Mouse (Mus musculus): ENCODE measurements around the gene Nav3.
"Not testable (repeated sequence)": the region's sequence is repeated elsewhere in the genome, so short reads cannot be mapped to it uniquely, and the experiment has no call there.

The Nav3 gene

DNA sequence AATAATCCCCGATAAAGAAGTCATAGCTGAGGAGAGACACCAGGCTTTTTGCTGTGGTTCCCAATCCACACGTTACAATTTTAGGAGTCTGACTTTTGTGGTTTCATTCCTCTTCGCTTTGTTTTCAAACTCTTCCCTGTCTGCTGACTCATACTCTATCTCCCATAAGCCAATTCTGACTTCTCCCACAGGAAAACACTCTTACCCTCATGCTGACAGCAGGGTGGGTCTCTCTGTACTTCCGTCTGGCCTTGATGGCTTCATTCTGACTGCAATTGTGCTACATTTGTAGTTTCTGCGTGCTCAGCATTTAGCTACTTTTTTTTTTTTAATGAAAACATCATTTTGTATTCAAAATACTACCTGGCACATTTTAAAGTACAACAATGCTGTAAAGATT is 379.4 kb downstream of the Nav3 start:
- DNase-seq (ENCODE audit: low spot score in 2 of 2) = no peak

DNA sequence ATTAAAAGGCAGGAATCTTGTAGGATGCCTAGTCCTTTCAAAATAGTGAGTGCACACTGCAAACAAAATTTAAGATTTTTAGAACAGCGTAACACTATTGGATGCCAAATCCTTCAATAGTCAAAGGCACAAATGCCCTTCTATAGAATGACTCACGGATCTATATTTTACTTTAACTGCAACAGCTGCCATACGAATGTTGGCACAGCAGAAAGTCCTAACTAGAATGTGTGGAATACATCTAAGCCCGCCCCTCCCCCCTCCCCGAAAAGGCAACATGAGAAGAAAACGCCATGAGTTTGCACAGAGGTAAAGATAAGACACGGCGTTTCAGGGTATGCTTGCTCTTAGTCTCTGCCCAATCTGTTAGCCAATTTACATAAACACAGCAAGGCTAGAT is 383.6 kb downstream of the Nav3 start:
- DNase-seq (ENCODE audit: low spot score in 2 of 2) = no peak

DNA sequence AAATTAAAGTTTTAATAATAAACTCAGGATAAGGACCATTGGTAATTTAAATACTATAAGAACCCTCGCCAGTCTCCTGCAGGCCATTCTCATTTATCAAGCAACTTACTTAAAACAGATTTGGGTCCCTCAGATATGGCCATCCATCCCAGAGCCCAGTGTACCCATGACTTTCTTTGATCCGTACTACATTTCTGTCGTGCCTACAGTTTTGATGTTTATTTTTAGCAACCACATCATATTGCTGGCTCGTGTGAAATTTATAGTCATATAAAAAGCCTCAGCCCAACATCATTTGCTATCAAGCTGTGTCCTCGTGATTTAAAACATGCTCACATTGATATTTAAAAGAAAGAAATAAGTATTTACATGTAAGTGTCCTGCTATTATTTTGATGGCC is 394.8 kb downstream of the Nav3 start:
- no peak for DNase-seq (ENCODE audit: low spot score in 2 of 2)

DNA sequence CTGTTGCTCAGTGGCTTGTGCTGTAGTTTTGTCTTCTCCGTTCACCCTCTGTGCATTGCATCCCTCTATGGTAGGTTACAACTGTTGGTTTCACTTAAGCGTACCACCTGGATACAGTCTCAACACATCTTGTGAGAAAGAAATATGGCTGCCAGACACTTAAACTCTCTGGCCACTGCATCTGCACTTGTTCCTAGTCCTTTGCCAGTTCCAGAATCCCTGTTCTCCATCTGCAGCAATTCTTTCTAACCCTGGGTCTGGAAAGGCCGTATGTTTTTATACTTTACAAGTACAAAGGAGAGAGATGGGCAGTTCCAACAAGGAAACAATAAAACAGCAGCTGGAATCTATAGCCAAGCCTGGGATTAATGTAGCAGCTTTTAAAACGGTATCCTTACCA is 418.5 kb downstream of the Nav3 start:
- no peak for DNase-seq (ENCODE audit: low spot score in 2 of 2)

DNA sequence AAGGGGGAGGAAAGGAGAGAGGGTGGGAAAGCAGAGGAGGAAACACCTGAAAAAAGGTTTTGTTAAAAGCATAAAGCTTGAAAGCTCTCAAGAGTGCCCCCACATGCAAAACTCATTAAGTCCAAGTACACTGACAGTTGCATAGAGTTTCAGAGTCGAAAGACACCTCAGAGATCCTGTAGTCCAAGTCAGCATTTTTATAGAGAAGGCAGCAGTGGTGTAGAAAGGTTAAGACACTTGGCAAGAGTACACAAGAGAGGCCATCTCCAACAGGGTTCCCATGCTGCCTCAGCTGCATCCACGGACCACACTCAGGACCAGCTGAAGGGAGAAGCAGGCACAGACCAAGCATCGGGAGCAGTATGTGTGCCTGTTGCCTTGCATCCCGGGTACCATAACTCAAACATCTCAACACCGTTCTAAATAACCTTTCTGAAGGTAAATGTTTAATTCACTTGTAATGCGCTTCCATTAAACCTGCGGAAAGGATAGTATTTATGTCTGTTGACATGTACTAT is 421.4 kb downstream of the Nav3 start:
- DNase-seq (ENCODE audit: low spot score in 2 of 2) = no peak

DNA sequence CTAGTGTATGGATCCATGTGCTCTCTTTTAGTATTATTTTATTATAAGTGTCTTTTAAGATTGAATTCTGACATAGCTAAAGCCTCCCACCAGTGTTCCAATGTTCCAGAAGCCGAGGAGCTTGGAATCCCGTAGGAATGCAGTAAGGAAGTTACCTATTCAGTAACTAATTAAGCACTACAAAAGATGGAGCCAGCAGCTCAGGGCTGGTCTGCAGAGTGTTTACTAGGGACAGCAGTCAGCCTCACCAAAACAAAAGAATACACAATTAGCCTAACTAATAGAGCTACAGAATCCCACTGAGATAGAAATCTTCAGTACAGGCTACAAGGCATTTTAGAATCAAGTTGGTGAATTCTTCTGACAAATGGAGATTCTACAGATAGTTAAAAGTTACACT is 431.1 kb downstream of the Nav3 start:
- DNase-seq (ENCODE audit: low spot score in 2 of 2) = not testable (repeated sequence)

DNA sequence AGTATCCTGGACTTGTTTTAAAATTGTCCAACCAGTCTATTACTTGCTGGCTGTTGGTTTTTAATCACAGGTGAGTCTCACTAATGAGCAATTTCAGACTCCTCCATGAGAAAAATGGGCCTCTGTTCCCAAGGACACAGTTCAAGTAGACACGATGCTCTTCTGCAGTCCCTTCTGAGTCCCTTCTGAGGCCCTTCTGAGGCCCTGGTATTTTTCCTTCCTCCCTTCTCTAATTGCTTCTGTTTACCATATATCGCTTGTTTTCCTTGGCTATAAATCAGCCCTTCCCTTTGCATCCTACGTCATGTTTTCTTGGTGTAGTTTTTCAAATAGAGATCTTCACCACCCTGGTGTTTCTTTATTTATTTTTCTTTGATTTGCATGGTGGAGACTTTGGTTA is 433.9 kb downstream of the Nav3 start:
- DNase-seq (ENCODE audit: low spot score in 2 of 2) = no peak

DNA sequence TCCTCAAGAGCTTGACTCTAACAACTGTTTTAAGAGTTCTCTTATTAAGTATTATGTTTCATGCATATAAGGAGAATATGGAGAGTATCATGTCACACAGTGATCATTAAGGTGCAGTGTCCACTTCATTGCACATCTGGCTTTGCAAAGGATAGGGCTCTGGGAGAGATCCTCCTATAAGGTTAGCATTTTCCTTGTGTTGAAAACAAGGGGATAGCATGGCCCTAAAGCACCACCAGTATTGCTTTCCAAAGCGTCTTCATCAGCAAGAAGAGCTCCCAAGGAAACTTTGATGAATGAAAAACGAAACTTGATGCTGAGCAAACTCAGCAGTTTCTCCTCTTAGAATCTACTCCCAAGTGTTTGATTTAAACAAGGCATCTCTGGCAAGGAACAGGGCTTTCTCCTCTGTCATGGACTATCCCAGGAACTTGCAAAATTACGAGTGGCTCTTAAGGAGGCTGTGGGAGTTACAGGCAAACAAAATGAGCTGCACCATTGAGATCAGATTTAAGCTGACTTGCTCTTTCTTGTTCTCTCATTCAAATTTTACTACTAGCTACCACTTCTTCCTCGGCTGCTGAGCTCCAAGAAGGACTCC is 436.6 kb downstream of the Nav3 start:
- no peak for DNase-seq (ENCODE audit: low spot score in 2 of 2)

DNA sequence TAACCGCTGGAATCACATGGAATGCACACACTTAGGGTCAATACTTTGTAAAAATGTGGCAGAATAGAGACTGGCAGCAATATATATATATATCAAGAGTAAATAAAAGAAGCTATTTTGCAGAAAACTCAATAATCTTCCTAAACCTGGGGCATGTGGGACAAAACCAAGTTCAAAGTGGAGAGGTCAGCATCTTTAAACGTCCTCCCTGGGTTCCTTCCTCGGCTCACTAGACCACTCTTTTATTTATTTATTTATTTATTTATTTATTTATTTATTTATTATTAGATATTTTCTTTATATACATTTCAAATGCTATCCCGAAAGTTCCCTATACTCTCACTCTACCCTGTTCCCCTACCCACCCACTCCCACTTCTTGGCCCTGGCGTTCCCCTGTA is 454.7 kb downstream of the Nav3 start:
- not testable (repeated sequence) for DNase-seq (ENCODE audit: low spot score in 2 of 2)

DNA sequence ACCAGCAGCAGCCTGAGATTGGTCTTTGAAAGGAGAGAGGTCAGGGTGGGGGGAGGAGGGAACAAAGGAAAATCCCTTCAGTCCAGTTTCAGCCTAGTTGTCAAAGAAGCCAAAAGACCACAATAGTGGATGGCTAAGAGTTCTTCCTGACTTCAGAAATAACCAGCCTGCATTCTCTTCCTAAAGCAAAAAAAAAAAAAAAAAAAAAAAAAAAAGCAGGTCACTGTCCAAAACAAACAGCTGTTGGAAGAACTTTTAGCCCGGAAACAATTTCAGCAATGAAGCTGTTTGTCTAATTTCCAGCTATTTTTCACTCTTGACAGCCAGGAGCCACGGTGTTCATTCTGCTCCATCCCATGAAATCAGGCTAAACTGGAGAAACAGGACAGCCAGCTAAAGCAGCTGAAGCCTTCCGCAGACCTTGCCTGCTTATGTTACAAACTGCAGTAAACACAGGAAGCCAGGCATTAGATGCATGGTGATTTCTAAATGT is 455.2 kb downstream of the Nav3 start:
- DNase-seq (ENCODE audit: low spot score in 2 of 2) = no peak

DNA sequence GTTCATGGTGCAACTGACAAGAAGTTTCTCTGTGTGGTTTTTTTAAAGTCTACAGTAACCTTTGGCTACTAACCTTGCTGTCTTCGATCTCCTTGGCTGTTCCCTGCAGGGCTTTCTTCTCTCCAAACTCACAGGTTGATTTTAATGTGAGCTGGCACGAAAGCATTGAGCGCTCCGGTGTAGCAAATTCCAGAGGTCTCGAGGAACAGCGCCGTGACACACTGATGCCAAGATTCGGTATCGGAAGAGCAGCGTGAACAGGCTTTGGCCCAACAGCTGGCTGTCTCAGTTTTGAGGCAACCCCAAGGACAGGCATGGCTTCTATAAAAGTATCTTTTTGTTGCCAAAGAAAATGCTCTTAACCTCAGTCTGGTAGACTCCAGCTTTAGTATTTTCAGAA is 456.1 kb downstream of the Nav3 start:
- no peak for DNase-seq (ENCODE audit: low spot score in 2 of 2)

DNA sequence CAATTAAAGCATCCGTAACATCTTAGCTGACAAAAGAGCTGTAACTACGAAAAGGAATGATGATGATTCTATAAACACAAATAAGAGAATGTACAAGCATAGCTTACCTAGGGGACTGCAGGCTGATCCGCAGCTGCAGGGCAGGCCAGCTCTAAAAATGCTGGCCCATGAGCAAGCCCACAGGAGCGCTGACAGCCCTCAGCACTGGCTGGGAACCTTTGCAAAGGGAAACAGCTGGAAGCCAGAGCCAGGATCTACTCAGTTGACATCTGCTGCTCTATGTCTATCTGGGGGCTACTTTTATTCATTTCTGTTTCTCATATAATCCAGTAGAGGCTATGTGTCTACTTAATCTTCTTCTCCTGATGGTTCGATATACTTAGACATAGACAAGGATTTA is 461.7 kb downstream of the Nav3 start:
- no peak for DNase-seq (ENCODE audit: low spot score in 2 of 2)

DNA sequence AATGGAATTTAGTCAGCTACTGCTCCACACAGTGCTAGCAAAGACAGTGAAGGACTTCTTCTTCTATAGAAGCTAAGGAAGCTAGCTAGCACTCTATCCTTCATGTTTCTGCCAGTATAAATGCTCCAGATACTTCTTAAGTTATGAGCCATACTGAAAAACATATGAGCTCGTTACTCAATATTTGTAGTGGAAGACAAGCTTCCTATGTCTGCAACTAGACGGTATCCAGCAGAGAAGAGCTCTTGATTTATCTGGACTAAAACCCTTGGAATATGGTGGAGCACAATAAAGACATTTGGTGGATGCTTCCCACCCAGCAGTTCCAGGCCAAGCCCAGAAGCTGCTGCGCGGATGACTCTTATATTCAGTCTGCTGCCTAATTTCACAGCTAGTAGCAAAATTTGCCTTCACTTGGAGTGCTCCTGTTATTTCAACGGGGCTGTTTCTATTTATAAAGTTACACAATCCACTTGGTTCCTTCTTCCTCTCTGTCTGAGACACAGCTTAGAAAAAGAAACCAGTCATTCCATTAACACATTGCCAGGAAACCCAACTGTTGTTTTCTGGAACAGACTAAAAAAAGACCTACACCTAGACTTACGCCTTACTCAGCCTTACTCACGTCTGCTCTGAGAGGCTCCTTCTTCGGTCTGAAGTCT is 470.0 kb downstream of the Nav3 start:
- DNase-seq (ENCODE audit: low spot score in 2 of 2) = no peak

DNA sequence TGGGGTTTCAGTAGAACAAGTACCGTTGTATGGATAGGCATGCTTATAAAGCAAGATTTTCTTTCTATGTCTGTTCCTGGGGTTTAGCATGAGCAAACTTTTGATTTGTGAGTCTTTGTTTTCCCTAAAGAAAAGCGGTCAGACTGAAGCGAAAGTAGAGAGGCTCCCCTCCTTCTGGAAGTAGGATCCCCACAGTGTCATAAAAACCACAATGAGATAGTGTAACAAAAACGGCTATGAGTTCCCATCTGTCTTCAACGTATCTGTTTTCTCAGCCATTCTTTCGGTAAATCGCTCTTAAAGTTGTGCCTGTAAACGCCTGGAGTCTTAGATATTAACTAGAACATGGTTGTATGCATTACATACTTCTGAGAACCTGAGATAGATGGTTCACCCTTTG is 479.7 kb downstream of the Nav3 start:
- no peak for DNase-seq (ENCODE audit: low spot score in 2 of 2)

DNA sequence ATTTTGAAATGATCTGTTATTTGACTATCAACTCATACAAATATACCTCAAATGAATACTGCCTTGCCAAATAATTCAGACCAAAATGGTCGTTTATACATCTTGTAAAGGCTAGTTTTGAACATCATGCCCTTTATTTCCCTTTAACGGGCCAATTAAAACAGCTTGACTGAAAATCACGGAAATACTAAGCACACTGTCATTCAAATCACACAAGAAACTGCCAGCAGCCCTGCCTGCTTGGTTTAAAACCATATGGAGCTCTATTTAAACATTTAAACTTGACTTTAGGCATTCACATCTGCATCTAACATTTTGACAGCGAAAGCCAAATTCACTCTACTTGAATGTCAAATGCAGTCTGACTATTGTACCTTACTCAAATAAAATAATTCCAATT is 481.8 kb downstream of the Nav3 start:
- DNase-seq (ENCODE audit: low spot score in 2 of 2) = no peak

DNA sequence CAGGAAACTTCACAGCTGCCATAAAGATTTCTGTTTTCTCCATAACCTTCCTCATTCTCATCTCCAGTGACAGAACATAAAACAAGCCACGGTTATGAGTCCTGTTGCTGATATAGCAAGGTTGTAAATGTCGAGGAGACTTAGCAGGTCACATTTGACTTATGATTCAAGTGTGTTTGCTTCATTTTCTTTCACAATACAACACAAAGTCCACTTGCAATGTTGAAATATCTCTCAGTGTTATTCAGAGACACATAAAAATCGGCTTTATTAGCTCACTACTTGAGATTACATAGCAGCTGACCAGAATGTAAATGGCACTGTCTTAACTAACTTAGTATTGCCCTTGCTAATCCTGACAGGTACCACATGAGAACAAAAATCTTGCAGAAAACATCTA is 482.5 kb downstream of the Nav3 start:
- DNase-seq (ENCODE audit: low spot score in 2 of 2) = no peak

DNA sequence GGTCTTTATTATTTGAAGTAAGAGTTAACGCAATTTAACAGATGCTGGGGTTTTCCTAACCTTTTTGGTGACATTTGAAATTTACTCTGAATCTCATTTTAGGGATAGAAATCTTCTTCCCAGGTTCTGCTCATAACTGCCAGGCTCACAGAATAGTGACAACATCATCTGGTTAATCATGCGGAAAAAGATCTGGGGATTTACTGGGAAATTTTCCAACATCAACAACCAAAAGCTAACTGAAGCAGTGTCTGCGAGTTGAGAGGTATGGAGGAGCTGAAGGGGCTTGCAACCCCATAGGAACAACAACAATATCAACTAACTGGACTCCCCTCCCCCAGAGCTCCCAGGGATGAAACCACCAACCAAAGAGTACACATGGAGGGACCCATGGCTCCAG is 505.7 kb downstream of the Nav3 start:
- no peak for DNase-seq (ENCODE audit: low spot score in 2 of 2)

DNA sequence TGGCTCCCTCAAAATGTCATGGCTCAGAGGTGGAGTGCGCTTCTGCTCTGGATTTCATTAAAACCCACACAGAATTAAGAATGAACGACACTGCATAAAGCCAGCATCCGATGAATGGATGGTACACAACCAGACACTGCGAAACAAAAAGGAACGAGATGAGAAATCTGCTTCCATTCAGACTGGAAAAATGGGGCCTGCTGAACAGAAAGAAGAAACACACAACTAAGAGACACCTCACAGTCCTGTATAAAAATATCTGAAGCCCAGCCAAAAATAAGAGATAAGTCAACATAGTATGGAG is 526.7 kb downstream of the Nav3 start:
- no peak for DNase-seq (ENCODE audit: low spot score in 2 of 2)

DNA sequence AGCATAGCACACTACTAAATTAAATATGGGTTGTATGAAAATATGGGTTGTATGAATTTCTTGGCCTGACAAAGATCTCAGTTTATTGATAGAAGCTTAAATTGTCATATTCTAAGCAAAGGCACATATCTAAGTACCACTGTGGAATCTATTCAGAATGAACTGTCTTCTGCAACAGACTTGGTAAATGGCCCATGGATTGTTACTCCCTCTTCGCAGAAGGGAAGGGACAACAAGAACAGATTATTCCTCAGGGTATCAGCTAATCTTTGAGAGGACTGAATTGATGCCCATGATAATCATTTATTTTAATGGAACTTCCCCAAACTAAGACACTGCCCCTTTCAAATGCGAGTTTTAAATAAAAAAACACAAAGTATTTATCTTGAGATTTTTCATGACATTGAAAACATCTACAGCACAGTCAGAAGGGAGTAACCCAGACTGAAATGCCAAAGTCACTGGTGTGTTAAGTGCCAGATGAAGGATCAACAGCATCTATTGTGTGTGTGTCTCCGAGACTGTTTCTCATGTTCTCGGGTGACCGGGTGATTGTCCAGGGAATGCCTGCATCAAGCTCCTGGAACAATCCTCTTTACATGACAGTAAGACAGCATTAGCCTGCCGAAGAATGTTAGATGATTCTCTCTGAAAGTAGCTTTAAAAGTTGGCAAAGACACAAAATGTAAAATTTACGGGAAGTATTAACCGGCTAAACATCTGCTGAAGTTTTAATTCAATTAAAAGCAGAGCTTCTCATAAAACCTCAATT is 527.3 kb downstream of the Nav3 start:
- DNase-seq (ENCODE audit: low spot score in 2 of 2) = no peak

DNA sequence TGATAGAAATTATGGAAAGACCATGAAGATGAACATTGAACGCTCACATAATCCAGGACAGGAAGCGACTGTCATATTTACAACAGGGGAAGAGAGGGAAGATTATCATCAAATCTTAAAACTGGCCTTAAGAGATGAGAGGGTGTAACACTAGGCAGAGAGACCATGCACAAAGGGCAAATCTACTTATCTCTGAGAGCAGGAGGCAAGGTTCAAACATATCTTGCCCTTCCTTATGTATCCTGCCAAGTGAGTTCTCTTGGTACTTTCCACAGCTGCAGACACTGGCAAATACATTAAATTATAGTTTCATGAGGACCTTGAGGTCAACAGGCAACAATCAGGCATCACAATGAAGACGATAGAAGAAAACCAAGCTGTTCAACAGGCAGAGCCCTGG is 529.9 kb downstream of the Nav3 start:
- DNase-seq (ENCODE audit: low spot score in 2 of 2) = no peak

DNA sequence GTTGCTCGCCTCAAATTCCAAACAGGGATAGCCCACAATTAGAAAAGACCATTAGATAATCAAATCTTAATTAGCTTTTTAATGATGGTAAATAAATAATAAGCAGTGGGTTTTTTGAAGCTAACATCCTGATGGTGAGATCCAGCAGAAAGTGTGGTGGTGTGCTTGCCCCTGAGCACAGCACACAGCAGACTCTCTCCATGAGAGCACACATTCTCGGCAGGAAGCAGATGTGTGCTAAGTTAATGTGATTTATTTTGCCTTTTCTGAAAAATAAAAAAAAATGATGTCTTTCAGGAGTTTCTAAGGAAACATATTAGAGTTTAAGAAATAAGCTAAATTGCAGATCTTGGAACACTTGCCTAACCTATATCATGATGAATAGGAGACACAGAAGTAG is 531.9 kb downstream of the Nav3 start:
- no peak for DNase-seq (ENCODE audit: low spot score in 2 of 2)

DNA sequence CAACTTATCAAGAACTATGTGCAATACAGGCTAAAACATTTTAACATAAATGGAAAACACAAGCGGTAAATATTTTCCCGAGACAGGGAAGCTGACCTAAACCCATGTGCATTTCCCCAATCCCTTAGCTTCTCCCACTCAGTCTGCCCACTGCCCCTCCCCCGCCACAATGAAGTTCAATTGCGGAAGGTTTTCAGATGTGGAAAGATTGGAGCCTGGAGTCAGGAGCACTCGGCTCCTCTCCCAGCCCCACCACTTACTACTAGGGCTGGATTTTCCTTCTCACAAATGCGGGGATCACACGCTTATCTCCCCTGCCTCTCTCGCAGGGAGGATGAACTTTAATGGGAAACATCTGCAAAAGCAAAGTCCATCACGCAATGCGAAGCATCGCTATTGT is 534.6 kb downstream of the Nav3 start:
- DNase-seq (ENCODE audit: low spot score in 2 of 2) = no peak

DNA sequence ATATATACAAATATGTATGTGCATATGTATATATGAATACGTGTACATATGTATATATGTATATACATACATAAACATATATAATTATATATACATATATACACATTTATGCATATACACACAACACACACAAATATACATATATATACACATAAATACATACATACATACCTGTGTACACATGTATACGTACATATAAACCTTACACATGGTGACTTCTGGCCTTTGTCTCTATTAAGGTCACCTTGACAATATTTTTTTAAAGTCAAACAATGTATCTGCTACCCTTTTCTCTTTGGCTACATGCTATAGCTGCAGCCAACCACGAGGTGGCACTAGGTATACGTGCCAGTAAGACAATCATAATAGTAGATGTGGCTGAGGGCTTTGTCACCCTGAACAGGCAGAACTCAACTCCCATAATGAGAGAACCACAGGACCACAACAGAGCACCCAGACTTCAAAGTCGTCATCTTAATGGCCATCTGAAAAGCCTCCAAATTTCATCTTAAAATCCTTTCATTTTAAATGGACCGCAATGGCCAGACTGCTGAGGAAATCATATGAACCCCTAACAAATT is 535.3 kb downstream of the Nav3 start:
- DNase-seq (ENCODE audit: low spot score in 2 of 2) = peak in 1 of 2 experiments; percentile 53

Data from frontal cortex, postnatal 25 days (tissue).